34 mouse cellular contexts compared by ENCODE assay signal in genomic region chr10:73805069-73805468, GRCm38 (mm10).
"Had no signal": no experiment of that assay in that cellular context is flagged by ENCODE, and none has a peak within 500 bp of the region (broad histone marks: within the 10 kb centered on the region; RNA-seq: fewer than 3 reads in every experiment).

No protein-coding gene starts in this region.

- DNase-seq: heart, postnatal 10 days; heart, postnatal 14 days; heart, postnatal 36 days; heart, postnatal 4 days; kidney, adult 11 months; kidney, adult 18-20 months; kidney, adult 2 months; kidney, adult 8-10 months; kidney, adult 9 months; kidney, postnatal 10 days; kidney, postnatal 14 days; kidney, postnatal 25 days; kidney, postnatal 36 days; kidney, postnatal 4 days; layer of hippocampus, adult 9-11 months; layer of hippocampus, postnatal 36 days had no signal

- H3K36me3 ChIP-seq: heart, embryonic 12.5 days; heart, embryonic 13.5 days; heart, embryonic 15.5 days; hindbrain, embryonic 10.5 days; hindbrain, embryonic 12.5 days; hindbrain, embryonic 13.5 days; hindbrain, embryonic 15.5 days; intestine, embryonic 15.5 days had no signal

- H3K9ac ChIP-seq: heart, embryonic 12.5 days; heart, embryonic 13.5 days; heart, embryonic 15.5 days; hindbrain, embryonic 12.5 days; hindbrain, embryonic 13.5 days; hindbrain, embryonic 14.5 days; hindbrain, embryonic 15.5 days; intestine, embryonic 15.5 days had no signal

- H3K27ac ChIP-seq: heart, embryonic 13.5 days; heart, embryonic 15.5 days; hindbrain, embryonic 10.5 days; hindbrain, embryonic 12.5 days; hindbrain, embryonic 13.5 days; hindbrain, embryonic 14.5 days; hindbrain, embryonic 15.5 days; hindbrain, postnatal 0 days; intestine, embryonic 15.5 days; kidney, postnatal 0 days; layer of hippocampus, adult 2 months; left cerebral cortex, adult 2 months had no signal

- H3K4me3 ChIP-seq: heart, embryonic 12.5 days; heart, embryonic 13.5 days; heart, embryonic 15.5 days; hindbrain, embryonic 10.5 days; hindbrain, embryonic 12.5 days; hindbrain, embryonic 13.5 days; hindbrain, embryonic 15.5 days; intestine, embryonic 15.5 days; layer of hippocampus, adult 2 months; left cerebral cortex, adult 2 months had no signal

- H3K27me3 ChIP-seq: heart, embryonic 12.5 days; heart, embryonic 13.5 days; heart, embryonic 15.5 days; hindbrain, embryonic 12.5 days; hindbrain, embryonic 13.5 days; hindbrain, embryonic 15.5 days; intestine, embryonic 15.5 days had no signal

- H3K4me1 ChIP-seq: heart, embryonic 12.5 days; heart, embryonic 13.5 days; heart, embryonic 15.5 days; hindbrain, embryonic 10.5 days; hindbrain, embryonic 12.5 days; hindbrain, embryonic 13.5 days; hindbrain, embryonic 15.5 days; intestine, embryonic 15.5 days had no signal

- ATAC-seq: hindbrain, embryonic 16.5 days; hindbrain, postnatal 0 days; inflammation-experienced regulatory T-cells, adult 6 months; intestine, embryonic 15.5 days; intestine, embryonic 16.5 days; intestine, postnatal 0 days had no signal

- H3K4me2 ChIP-seq: heart, embryonic 11.5 days; heart, embryonic 12.5 days; heart, embryonic 13.5 days; heart, embryonic 15.5 days; hindbrain, embryonic 12.5 days; hindbrain, embryonic 13.5 days; hindbrain, embryonic 14.5 days; hindbrain, embryonic 15.5 days; intestine, embryonic 15.5 days had no signal

- H3K9me3 ChIP-seq: heart, embryonic 12.5 days; heart, embryonic 13.5 days; heart, embryonic 15.5 days; hindbrain, embryonic 10.5 days; hindbrain, embryonic 12.5 days; hindbrain, embryonic 13.5 days; hindbrain, embryonic 15.5 days; intestine, embryonic 15.5 days had no signal
